Mouse (Mus musculus) brain, embryonic 18.5 days (tissue): ENCODE measurements around the gene Cfap44.

Experiments used
- DNase-seq: peaks from one replicate; pipeline ENCODE4 v3.0.0-alpha.2; 2012; ENCODE audit warnings: low read depth, low spot score

The Cfap44 gene

GRCm38 (mm10) chr16:44394577-44395243 is at the start of gene Cfap44:
TSS of gene Cfap44 (plus strand) at chr16:44394796.
- DNase-seq: peak; percentile 82

DNA sequence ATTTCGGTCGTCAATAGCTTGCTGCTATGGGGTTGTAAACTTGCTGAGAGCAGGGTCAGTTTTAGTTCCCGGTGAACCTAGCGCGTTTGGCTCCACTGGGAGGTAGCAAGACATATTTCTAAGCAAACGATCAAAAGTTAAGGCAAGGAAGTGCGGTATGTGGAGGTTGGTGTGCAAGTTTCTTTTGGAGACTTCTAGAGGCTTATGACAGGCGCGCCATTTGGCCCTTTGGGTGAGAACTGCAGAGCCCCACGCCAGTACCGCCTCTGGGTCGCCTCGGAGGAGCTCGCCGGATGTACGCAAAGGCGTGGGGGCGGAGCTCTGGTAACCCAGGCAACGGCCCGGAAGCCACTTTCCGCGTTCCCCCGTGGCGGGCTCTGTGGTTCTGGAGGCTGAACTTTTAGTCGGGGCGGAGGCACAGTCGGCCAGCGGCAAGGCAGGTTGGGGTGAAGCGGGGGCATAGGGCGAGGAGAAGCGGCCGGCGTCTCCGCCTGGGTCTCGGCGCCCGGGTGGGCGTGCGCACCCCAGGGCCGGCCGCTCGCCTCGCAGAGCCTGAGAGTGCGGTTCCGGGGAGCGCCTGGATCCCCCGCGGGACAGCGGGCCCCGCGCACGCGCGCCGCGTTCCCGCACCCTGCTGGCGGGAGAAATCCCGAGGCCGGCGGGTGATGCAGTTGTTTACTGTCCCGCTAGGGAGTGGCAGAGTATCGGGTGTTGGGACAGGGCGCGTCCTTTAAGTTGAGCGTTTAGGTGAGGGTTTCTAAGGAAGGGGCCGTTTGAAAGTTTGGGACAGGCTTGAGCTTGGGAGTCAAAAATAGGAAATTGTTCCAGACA is 47.3 kb upstream of the Cfap44 start, which contains the start of gene Spice1:
Gene Spice1 (plus strand): TSS at position 51 of the 831 bp plus-strand sequence.
- DNase-seq: peak; percentile 76

DNA sequence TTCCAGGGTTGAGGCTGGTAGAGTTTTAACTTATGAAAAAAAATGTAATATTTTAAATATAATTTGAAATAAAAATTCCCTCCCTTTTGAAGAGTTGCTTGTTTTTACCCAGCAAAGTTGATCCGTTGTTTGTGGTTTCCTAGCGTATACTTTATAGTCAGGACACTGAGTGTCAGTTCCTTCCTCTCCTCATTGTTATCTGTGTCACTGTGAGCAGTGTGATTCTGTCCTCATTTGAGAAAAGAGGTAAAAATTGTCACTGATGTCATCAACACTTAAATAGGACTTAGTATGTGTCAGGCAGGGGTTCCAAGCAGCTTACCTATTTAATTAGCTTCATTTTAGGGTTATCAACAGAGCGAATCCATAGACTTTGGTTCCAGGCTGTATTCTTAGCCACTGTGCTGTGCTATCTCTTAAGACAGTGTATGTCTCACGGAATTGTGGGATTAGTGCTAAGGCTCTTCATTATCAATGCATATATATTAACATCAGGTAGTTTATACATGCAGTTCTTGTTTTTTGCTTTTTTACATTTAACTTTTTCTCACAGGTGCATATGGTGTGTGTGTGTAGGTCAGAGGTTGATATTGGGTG is 44.7 kb upstream of the Cfap44 start:
- DNase-seq: no peak

DNA sequence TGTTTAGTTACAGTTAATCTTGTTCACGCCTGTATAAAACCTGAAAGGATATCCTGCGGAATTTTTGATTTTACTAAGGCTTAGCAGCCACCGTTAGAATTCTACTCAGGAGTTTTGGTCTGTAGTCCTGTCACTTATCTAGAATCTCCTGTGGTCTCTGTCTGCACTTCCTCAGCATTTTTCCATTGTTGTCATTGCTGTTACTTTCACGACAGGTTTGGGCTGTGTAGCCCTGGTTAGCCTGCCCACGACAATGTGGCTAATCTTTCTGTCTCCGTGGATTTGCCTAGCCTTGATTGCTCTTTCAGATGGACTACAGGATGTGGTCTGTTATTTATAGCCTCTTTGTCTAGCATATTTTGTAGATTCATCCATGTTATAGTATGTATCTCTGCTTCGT is 38.3 kb upstream of the Cfap44 start:
- DNase-seq: no peak

DNA sequence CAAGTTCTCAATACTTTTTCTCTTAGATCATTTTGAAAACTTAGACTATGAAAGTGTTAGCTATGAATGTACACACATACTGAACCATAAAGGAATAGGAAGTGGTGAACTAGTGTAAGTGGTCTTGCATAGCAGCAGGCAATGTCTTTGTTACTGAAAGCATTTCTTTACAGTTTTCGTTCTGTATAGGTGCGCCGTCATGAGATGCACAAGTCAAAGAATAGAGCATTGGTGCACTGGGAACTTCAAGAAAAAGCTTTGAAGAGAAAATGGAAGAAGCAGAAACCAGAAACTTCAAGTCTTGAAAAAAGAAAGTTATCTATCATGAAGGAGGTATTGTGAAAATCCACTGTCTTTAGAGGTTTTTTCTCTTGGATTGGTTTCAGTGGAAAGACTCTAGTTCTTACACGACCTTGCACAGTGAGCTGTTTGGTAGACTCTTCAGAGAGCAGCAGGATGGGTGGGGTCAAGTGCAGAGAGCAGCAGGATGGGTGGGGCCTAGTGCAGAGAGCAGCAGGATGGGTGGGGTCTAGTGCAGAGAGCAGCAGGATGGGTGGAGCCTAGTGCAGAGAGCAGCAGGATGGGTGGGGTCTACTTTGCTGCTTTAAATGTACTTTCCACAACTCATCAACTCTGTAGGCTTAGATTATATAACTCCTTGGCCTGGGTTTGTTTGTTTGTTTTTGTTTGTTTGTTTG is 36.9 kb upstream of the Cfap44 start:
- no peak for DNase-seq

DNA sequence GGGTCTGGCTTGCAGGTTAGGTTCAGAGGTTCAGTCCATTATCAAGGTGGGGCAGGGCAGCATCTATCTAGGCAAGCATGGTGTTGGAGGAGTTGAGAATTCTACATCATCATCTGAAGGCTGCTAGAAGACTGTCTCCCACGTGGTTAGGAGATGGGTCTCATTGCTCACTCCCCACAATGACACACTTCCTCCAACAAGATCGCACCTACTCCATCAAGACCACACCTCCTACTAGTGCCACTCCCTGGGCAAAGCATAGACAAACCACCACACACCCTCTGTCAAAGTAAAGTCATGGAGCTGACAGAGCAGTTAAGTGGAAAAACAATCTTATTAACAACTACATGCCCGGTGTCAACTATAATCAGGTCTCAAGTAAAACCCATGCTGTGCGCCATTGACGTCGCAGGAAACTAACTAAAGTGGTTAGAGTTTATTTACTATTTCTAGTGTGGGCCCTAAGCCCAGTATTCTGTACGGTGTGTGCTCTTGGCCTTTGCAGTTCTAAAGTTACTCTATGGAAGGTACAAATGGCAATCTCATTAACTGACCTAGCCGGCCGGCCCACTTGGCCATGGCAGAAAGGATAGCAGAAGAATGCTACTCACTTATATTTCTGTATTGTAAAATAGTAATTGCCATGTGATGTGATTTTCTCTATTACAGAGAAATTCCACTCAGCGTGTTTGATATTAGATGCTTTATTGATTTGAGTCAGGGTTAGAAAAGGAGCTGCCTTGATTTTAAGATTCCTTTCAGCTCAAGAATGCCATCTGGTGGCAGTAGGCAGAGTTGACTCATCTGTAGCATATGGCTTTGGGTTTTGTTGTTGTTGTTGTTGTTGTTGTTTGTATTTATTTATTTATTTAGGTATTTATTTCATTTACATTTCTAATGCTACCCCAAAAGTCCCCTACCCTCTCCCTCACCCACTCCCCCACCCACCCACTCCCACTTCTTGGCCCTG is 32.4 kb upstream of the Cfap44 start:
- no peak for DNase-seq

- DNase-seq: no peak
These were observed 29.1 kb upstream of the Cfap44 start for GRCm38 (mm10) chr16:44365522-44365921.

- no peak for DNase-seq
These were observed 19.1 kb upstream of the Cfap44 start for GRCm38 (mm10) chr16:44375459-44375858.

DNA sequence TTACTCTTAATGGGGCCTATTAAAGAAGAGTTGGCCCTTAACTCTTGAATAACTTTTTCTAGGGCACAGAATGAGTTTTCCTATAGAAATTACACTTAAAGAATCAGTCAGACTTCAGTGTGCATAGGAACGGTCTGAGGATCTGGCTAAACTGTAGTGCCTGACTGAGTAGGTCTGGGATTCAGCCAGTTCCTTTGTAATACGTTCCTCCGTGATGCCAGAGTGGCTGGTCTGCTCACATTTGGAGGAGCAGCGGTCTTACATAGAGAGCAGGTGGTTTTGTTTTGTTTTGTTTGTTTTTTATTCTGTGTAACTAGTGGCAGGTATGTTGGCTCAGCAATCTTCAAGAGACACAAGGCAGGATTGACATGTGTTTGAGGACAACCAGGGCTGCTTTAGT is 14.6 kb upstream of the Cfap44 start:
- DNase-seq: no peak

GRCm38 (mm10) chr16:44381578-44381977 is 13.0 kb upstream of the Cfap44 start:
- no peak for DNase-seq

- DNase-seq: no peak
These were observed 11.0 kb upstream of the Cfap44 start for GRCm38 (mm10) chr16:44383549-44383948.

DNA sequence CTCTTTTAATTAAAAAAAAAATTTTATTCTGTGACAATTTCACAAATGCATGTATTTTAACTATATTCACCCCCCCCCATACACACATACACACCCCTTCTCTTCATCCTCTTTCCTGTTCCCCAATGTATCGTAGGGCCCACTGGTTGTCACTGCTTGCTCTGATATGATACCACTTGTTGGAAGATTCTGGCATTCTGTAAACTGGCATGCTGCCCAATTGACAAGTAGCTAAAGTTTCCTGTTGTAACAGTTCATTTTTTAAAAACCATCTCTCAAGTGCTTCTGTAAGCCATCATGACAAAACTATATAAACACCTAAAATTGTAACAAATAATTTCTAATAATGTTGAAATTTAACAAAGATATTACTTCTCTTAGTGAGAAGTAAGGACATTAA is 10.3 kb upstream of the Cfap44 start:
- DNase-seq: no peak

- DNase-seq: no peak
These were observed 2.6 kb upstream of the Cfap44 start for GRCm38 (mm10) chr16:44391877-44392548.

DNA sequence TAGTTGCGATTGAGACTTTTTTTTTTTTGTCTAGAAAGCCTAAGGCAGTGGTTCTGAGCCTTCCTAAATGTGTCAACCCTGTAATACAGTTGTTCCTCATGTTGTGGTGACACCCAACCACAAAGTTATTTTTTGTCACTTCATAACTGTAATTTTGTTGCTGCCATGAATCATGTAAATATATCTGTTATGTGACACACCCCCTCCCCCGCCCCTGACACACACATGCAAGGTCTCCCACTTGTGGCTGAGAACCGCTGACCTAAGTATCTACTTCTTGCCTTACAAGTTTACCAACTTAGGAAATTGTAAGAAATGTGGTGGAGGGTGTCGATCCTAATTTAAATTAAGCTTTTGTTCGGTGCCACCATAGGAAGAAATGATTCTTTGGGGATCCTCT is 10.3 kb downstream of the Cfap44 start:
- DNase-seq: no peak

- no peak for DNase-seq
These were observed 12.6 kb downstream of the Cfap44 start for GRCm38 (mm10) chr16:44407211-44407610.

DNA sequence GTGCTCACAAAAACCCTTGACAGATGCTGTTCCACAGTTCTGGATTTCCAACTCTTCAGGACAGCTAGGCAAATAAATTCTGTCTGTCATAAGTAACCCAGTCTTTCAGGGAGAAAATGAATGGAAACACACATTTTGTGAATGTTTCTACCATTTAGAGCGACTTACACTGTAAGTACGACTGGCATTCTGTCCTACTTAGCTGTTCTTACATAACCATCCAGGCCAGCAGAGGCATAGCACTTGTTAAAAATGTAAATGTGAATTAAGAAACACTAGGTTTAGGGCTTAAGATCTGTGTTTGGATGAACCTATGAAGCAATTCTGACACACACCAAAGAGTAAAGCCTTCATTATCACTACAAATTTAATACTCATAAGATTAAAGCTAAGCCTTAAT is 13.7 kb downstream of the Cfap44 start:
- no peak for DNase-seq

DNA sequence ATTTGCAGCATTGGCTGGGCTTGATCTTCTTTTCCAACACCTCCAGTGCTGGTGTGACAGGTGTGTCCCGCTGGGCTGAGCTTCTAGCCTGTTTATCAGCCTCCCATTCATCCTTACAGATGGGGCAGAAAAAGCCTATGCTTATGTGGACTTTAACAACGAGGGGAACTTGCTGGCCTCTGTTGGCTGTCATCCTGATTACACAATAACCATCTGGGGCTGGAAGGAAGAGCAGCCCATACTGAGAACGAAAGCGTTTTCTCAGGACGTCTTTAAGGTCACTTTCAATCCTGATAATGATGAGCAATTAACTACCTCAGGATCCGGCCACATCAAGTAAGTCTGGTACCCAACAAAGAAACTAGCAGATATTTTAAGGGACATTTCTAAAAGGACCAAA is 15.6 kb downstream of the Cfap44 start:
- DNase-seq: no peak

- no peak for DNase-seq
These were observed 23.0 kb downstream of the Cfap44 start for GRCm38 (mm10) chr16:44417596-44417995.

DNA sequence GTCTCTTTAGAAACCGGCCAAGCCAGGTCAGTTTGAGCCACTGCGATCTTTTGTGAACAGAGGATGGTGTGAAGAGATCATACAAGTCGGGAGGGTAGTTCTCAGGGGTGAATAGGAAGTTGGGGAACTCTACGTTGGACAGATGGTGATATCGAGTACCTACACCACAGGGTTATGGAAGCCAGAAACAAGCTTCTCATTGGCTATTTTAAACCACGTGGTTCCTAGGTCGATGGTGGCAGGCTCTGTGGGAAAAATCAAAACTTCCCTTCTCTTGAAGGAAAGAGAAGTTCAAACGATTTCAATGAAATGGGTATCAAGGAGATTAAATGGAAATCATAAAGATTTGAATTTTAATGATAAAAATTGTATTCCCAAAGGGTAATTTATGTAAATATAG is 27.1 kb downstream of the Cfap44 start:
- DNase-seq: no peak

GRCm38 (mm10) chr16:44423499-44423898 is 28.9 kb downstream of the Cfap44 start:
- peak; percentile 37 for DNase-seq
